Mouse (Mus musculus) ES-Bruce4 (cell line): ENCODE data around the gene Ttc28.

Experiments
- CTCF ChIP-seq: IDR thresholded peaks from one replicate; pipeline ENCODE4 v1.8.1; 2011; ENCODE audit warnings: low read depth, low read length
- EP300 ChIP-seq: IDR thresholded peaks from 2 replicates; pipeline ENCODE4 v1.6.1; 2011; ENCODE audit warnings: low read depth, low read length; ENCODE audit not compliant: insufficient read depth
- POLR2A ChIP-seq: IDR thresholded peaks from one replicate; pipeline ENCODE4 v1.8.1; 2011; ENCODE audit warnings: low read length; ENCODE audit not compliant: insufficient read depth

GRCm38 (mm10) chr5:110929306-110929705 is 49.7 kb downstream of the Ttc28 start:
- TF ChIP-seq CTCF (no peak), EP300 (no peak), POLR2A (no peak)
